Mouse (Mus musculus): Measurements from ENCODE around the gene Decr2. TPM values are rescaled to one million over a fixed set of nuclear protein-coding genes. Genes with fewer than 3 reads are reported as not detected.

Gene Decr2
- polyA plus RNA-seq, 1 experiment = 0.24 TPM

DNA sequence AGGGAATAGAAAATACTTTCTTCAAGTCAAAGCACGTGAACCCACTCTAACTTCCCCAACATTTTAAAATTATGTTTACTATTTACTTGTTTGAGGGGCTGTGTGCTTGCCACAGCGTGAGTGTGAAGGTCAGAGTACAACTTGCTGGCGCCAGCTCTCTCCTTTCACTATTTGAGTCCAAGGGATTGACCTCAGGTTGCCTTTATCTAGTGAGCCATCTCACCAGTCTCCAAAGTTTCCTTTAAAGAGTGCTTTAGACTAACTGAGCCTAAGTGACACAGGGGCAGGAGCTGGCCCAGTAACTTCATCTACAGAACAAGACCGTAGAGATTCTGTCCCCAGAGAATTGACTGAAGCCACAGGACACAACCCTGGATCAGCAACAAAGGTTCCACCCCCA, 38.1 kb downstream of the Decr2 start:
- no peak for TF ChIP-seq GATA1 (IDR thresholded peaks at IDR 0.05; ENCODE audit: low read length)

DNA sequence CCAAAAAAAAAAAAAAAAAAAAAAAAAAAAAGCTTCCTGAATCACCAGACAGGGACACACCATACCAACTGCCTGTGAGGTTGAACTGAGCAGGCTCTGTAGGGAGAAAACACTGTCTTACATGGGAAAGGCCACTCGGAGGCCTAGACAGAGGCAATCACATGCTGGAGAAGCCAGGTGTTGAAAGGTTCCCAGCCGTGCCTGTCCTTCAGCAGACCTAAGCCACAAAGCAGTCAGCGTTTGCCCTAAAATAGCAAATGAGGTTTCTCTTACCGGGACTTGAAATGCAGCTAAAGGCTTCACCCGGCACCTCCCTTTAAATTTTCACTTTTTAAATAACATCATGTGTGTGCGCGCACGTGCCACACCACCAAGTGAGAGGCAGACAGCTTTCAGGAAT, 42.0 kb downstream of the Decr2 start:
- TF ChIP-seq GATA1 (IDR thresholded peaks at IDR 0.05; ENCODE audit: low read length) = no peak

DNA sequence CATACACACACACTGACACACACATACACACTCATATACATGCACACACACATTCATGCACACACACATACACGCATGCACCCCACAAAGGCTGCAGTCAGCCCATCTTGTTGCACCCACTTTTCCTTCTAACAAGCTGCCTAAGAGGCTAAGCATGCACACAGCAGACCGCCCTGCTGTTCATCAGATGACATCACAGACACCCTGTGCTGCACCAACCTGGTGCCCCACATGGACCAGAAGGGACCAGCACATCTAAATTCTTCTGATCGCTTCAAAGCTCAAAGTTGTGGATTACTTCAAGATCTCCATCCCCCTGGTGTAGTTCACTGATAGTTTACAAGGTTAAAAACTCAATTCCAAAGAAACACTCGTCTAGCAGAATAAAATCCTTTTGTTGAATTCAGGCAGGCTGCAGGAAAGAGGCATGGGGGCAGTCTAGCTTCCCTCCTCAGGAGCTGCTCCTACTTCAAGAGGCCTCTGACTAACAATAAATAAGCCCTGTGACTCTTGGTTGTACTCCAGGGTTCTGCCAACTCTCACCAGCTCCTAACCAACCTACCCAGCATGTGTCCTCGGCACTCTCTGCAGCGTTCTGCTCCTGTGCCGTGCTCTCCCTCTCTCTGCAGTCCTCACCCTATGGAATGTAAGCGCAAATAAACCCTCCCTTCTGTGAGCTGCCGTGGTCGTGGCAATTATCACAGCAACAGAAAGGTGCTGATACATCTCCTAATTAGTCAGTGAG, 43.7 kb downstream of the Decr2 start:
- no peak for TF ChIP-seq GATA1 (IDR thresholded peaks at IDR 0.05; ENCODE audit: low read length)

DNA sequence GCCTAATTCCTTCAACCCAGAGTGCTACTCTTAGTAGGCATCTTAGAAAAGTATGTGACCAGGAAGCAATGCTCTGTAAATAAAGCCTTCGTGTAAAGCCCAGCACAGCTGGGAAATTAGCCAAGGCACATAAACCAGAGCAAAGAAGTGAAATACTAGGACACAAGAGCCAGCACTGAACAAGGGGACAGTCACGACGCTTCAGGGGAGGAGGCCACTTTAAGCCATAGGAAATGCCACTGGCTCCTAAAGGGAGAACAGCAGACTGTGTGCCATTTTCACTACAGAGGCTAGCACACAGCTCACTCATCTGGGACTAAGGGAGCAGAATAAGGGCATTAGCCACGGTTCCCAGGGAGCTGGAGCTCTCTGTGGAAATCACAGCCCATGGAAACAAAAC, 44.9 kb downstream of the Decr2 start:
- no peak for TF ChIP-seq GATA1 (IDR thresholded peaks at IDR 0.05; ENCODE audit: low read length)

DNA sequence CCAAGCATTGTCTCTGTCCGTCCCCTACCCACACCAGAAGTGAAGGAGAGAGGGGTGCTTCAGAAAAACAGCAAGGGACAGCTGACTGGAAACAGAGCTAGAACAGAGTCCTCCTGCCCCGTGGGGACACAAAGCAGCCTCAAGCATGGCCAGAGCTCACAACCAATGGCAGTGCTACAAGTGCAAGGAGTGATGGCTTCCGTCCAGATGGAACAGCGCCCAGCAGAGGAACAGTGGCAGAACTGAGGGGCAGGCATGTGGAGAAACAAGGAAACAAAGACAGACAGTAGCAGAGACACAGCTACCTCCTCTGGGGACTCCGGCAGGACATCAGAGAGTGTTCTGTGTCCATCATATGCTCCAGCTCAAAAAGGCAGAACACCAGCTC, 46.9 kb downstream of the Decr2 start:
- TF ChIP-seq GATA1 (IDR thresholded peaks at IDR 0.05; ENCODE audit: low read length) = no peak

DNA sequence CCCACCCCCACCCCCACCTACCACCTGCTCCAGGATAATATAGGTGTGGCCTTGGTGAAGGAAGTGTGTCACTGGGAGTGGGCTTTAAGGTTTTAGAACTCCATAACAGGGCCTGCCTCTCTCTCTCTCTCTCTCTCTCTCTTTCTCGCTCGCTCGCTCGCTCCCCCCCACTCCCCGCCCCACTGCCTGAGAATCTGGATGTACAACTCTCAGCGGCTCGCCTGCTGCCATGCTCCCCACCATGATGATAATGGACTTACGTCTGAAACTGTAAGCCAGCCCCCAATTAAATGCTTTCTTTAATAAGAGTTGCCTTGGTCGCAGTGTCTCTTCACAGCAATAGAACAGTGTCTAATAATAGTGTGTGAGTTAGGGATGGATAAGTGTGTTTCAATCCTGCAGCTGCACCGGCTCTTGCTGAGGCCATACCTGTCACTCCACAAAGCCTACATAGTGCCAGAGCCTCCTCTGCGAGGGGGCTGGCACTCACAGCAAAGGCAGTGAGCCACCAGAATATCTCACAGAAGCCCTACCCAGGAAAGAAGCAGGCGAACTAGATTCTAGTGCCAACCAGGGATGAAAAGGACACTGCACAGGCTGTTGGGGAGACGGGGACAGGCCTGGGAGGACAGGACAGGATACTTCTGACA, 47.4 kb downstream of the Decr2 start:
- TF ChIP-seq GATA1 (IDR thresholded peaks at IDR 0.05; ENCODE audit: low read length) = no peak

DNA sequence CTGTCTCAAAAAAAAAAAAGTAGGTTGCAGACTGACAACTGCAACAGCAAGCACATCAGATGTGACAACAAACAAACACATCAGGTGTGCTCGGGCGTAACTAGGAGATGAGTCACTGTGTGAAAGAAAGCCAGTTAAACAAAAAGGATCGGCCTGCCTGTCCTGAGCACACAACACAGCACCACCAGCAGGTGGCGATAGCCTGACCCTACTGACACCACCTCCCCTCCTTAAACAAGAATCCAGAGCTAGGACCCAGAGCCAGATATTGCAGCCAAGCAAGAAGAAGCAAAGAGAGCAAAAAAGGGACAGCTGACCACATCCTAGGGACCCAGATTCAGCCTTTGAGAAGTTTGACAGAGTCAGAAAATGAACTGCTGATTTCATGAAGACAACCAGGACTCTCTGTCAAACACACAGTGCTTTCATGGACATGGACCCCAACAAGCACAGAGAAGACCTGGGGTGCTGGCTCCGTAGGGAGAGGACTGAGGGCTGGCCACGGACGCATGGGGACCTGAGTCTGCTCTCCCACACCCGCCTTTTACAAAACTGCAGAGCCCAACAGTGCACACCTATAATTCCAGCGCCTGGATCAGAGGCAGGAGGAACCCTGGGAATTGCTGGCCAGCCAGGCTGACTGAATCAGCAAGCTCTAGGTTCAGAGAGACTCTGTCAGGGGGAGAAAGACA, 48.9 kb downstream of the Decr2 start:
- TF ChIP-seq GATA1 (IDR thresholded peaks at IDR 0.05; ENCODE audit: low read length) = no peak

DNA sequence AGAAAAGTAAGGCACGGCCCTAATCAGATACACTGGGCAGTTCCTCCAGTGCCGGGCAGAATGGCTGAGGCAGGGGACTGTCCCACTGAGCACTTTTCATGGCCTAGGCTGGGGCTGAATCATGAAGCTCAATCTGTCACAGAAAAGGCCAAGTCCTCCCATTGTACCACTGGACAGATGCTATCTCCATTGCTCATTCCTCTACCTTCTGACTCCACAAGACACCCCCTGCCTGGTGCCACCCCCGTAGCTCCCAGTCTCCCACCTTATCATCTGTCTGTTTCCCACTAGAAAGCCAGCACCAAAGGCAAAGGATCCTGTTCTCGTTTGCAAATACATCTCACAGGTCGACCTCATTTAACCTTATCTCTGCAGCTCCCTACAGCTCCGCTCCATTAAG, 58.1 kb downstream of the Decr2 start:
- no peak for TF ChIP-seq GATA1 (IDR thresholded peaks at IDR 0.05; ENCODE audit: low read length)

DNA sequence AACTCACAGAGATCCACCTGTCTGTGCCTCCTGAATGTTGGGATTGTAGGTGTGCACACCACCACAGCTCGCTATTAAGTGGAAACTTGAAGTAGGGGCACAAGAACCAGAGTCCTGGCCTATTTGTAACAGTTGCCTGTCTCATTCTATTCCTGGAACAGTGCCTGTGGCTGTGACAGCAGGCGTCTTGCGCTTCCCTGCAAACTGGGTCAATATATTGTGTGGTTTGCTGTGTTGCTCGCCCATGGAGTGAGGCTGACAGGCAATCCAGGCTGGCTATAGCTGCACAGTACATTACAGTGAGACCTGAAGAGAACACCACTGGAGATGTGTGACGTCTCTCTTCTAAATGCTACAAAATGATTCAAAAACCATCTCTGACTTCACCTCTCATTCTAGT, 58.6 kb downstream of the Decr2 start:
- no peak for TF ChIP-seq GATA1 (IDR thresholded peaks at IDR 0.05; ENCODE audit: low read length)

Other genes with a start within 250 kb of the Decr2 start
- gene Gm20683, start 248.6 kb downstream of the Decr2 start, polyA plus RNA-seq (2012) = 10.1 and 12.3 TPM in 2 replicates
- 207 and 251 TPM in 2 replicates for gene Rhot2, start 245.5 kb downstream of the Decr2 start, polyA plus RNA-seq (2012)
- 6.9 and 14.5 TPM in 2 replicates for gene Wdr90, start 228.8 kb downstream of the Decr2 start, polyA plus RNA-seq (2012)
- 175 and 225 TPM in 2 replicates for gene Mcrip2, start 221.6 kb downstream of the Decr2 start, polyA plus RNA-seq (2012)
- 67.3 and 82.1 TPM in 2 replicates for gene Mettl26, start 215.3 kb downstream of the Decr2 start, polyA plus RNA-seq (2012)
- gene Wfikkn1, start 209.5 kb downstream of the Decr2 start, polyA plus RNA-seq (2012) = 1.6 and 1.9 TPM in 2 replicates
- 12.9 and 13.4 TPM in 2 replicates for gene Rab40c, start 170.6 kb downstream of the Decr2 start, polyA plus RNA-seq (2012)
- gene Pigq, start 145.4 kb downstream of the Decr2 start, polyA plus RNA-seq (2012) = 89.1 and 149 TPM in 2 replicates
- 0.31 and 0.85 TPM in 2 replicates for gene Nhlrc4, start 145.4 kb downstream of the Decr2 start, polyA plus RNA-seq (2012)
- 0.12 and 0.15 TPM in 2 replicates for gene A930017K11Rik, start 137.8 kb downstream of the Decr2 start, polyA plus RNA-seq (2012)
- 46.6 and 49.5 TPM in 2 replicates for gene Capn15, start 104.5 kb downstream of the Decr2 start, polyA plus RNA-seq (2012)
- gene Rab11fip3, start 20.8 kb downstream of the Decr2 start, polyA plus RNA-seq (2012) = 12.7 and 17.0 TPM in 2 replicates
- 120 and 155 TPM in 2 replicates for gene Nme4, start 5.3 kb upstream of the Decr2 start, polyA plus RNA-seq (2012)
- 1.8 and 2.1 TPM in 2 replicates for gene Tmem8, start 23.0 kb upstream of the Decr2 start, polyA plus RNA-seq (2012)
- 257 and 305 TPM in 2 replicates for gene Mrpl28, start 33.2 kb upstream of the Decr2 start, polyA plus RNA-seq (2012)
- 45.3 and 47.1 TPM in 2 replicates for gene Axin1, start 48.4 kb upstream of the Decr2 start, polyA plus RNA-seq (2012)
- 3.8 and 5.2 TPM in 2 replicates for gene Pdia2, start 108.8 kb upstream of the Decr2 start, polyA plus RNA-seq (2012)
- 8.4 and 8.7 TPM in 2 replicates for gene Rgs11, start 112.6 kb upstream of the Decr2 start, polyA plus RNA-seq (2012)
- 31.2 and 41.8 TPM in 2 replicates for gene Arhgdig, start 117.4 kb upstream of the Decr2 start, polyA plus RNA-seq (2012)
- gene Fam234a, start 153.9 kb upstream of the Decr2 start, polyA plus RNA-seq (2012) = 2.9 and 4.5 TPM in 2 replicates
- gene Luc7l, start 162.6 kb upstream of the Decr2 start, polyA plus RNA-seq (2012) = 50.6 and 64.4 TPM in 2 replicates